Mouse (Mus musculus) forebrain, embryonic 13.5 days (tissue): ENCODE results near the gene Vps11. TPM values are rescaled to one million over a fixed set of nuclear protein-coding genes. Genes with fewer than 3 reads are reported as not detected.
"Not testable (repeated sequence)": the region's sequence is repeated elsewhere in the genome, so short reads cannot be mapped to it uniquely, and the experiment has no call there.

ENCODE experiments used
- ATAC-seq: fragments of 200-750 bp; cut with Nextera tagmentation; 2 replicates; pipeline ENCODE4 v1.8.0; 2017
- H3K27ac ChIP-seq: fragments of 300-500 bp; sonication (generic); 2 replicates; pipeline ENCODE4 v1.5.1; 2015; ENCODE audit warnings: inconsistent platforms, mild to moderate bottlenecking, moderate library complexity
- H3K27me3 ChIP-seq: fragments of 300-500 bp; sonication (generic); 2 replicates; pipeline ENCODE4 v1.6.1; 2015; ENCODE audit warnings: mild to moderate bottlenecking, inconsistent platforms
- H3K36me3 ChIP-seq: fragments of 300-500 bp; sonication (generic); 2 replicates; pipeline ENCODE4 v1.6.1; 2015; ENCODE audit warnings: mild to moderate bottlenecking, inconsistent platforms; ENCODE audit not compliant: poor library complexity, severe bottlenecking
- H3K4me1 ChIP-seq: fragments of 300-500 bp; sonication (generic); 2 replicates; pipeline ENCODE4 v1.6.1; 2015; ENCODE audit warnings: inconsistent platforms
- H3K4me2 ChIP-seq: fragments of 300-500 bp; sonication (generic); 2 replicates; pipeline ENCODE4 v1.6.1; 2015; ENCODE audit warnings: inconsistent platforms, mild to moderate bottlenecking, moderate library complexity
- H3K4me3 ChIP-seq: fragments of 300-500 bp; sonication (generic); 2 replicates; pipeline ENCODE4 v1.5.1; 2015; ENCODE audit warnings: mild to moderate bottlenecking, inconsistent platforms
- H3K9ac ChIP-seq: fragments of 300-500 bp; sonication (generic); 2 replicates; pipeline ENCODE4 v1.6.1; 2015; ENCODE audit warnings: mild to moderate bottlenecking, inconsistent platforms
- H3K9me3 ChIP-seq: fragments of 300-500 bp; sonication (generic); replicated peaks from 2 replicates; pipeline ENCODE4 v1.6.1; 2016; ENCODE audit warnings: inconsistent platforms
- WGBS: fragments of 180-500 bp; shearing (Covaris S2); methylation state at CpG from one replicate; pipeline ENCODE4 v1.1.7; 2015; 5-methylcytosine and 5-hydroxymethylcytosine counted together
- polyA plus RNA-seq: library from polyadenylated mRNA; unstranded; fragments of >200 nt; fragmentation: Nextera tagmentation; extraction: Ambion mirVana; gene quantifications from 2 replicates; pipeline ENCODE4 v1.2.1, GENCODE M21; 2015

Vps11 gene
- polyA plus RNA-seq, 1 experiment from 2014 or later = 34.9 TPM

GRCm38 (mm10) chr9:44396684-44397411 is 35.4 kb upstream of the Vps11 start, which contains the start of gene Slc37a4:
TSS of gene Slc37a4 (plus strand) at chr9:44396852.
- Histone ChIP-seq H3K9ac (peak within 1 kb of the TSS; percentile 85), H3K9me3 (no peaks in the 10 kb centered on the region), H3K36me3 (peaks cover 30% of the 10 kb centered on the region), H3K27me3 (no peaks in the 10 kb centered on the region), H3K4me3 (peak within 1 kb of the TSS; percentile 70), H3K27ac (peak within 1 kb of the TSS; percentile 74), H3K4me1 (peaks cover 18% of the 10 kb centered on the region), H3K4me2 (peak within 1 kb of the TSS; percentile 99)
- under 1% methylated on average over 42 of the region's 43 CpGs for WGBS
- ATAC-seq = peak; percentile 97

- Histone ChIP-seq H3K4me3 (no peak overlapping the region), H3K27ac (no peak overlapping the region), H3K4me1 (no peaks in the 10 kb centered on the region), H3K4me2 (no peak overlapping the region), H3K36me3 (peaks cover 53% of the 10 kb centered on the region), H3K9me3 (no peaks in the 10 kb centered on the region), H3K9ac (no peak overlapping the region), H3K27me3 (no peaks in the 10 kb centered on the region)
- ATAC-seq = 0 out of 2 replicates have a peak, but pooled peaks have one; percentile 51
- 43% methylated on average over 4 of the region's 4 CpGs for WGBS
Observed at GRCm38 (mm10) chr9:44391466-44391865, 30.0 kb upstream of the Vps11 start.

- no peak overlapping the region for H3K4me2 ChIP-seq
- ATAC-seq = no peak
- H3K9ac ChIP-seq = no peak overlapping the region
- no peaks in the 10 kb centered on the region for H3K9me3 ChIP-seq
- no peak overlapping the region for H3K4me3 ChIP-seq
- H3K36me3 ChIP-seq = peaks cover 75% of the 10 kb centered on the region
- 59% methylated on average over 8 of the region's 8 CpGs for WGBS
- H3K27me3 ChIP-seq = no peaks in the 10 kb centered on the region
- H3K4me1 ChIP-seq = no peaks in the 10 kb centered on the region
- no peak overlapping the region for H3K27ac ChIP-seq
Observed at GRCm38 (mm10) chr9:44389273-44389672, 27.8 kb upstream of the Vps11 start.

GRCm38 (mm10) chr9:44387221-44387620 is 25.8 kb upstream of the Vps11 start:
- Histone ChIP-seq H3K4me1 (no peaks in the 10 kb centered on the region), H3K27ac (no peak overlapping the region), H3K4me3 (no peak overlapping the region), H3K9ac (no peak overlapping the region), H3K36me3 (peaks cover 96% of the 10 kb centered on the region), H3K9me3 (no peaks in the 10 kb centered on the region), H3K27me3 (no peaks in the 10 kb centered on the region), H3K4me2 (no peak overlapping the region)
- 94% methylated on average over 3 of the region's 3 CpGs for WGBS
- ATAC-seq = no peak

GRCm38 (mm10) chr9:44384596-44384995 is 23.1 kb upstream of the Vps11 start:
- no peaks in the 10 kb centered on the region for H3K9me3 ChIP-seq
- H3K4me2 ChIP-seq = no peak overlapping the region
- H3K27me3 ChIP-seq = no peaks in the 10 kb centered on the region
- H3K9ac ChIP-seq = no peak overlapping the region
- peaks cover 11% of the 10 kb centered on the region for H3K4me1 ChIP-seq
- no peak for ATAC-seq
- no peak overlapping the region for H3K4me3 ChIP-seq
- peaks cover 91% of the 10 kb centered on the region for H3K36me3 ChIP-seq
- 94% methylated on average over 13 of the region's 13 CpGs for WGBS
- H3K27ac ChIP-seq = no peak overlapping the region

GRCm38 (mm10) chr9:44379862-44380261 is 18.4 kb upstream of the Vps11 start:
- H3K4me3 ChIP-seq = peak overlapping the region; percentile 90
- H3K27me3 ChIP-seq = no peaks in the 10 kb centered on the region
- 13% methylated on average over 15 of the region's 15 CpGs for WGBS
- H3K36me3 ChIP-seq = peaks cover 43% of the 10 kb centered on the region
- no peak; the same call in 1 of the 2 replicates for ATAC-seq
- peak overlapping the region; percentile 98 for H3K9ac ChIP-seq
- H3K9me3 ChIP-seq = no peaks in the 10 kb centered on the region
- H3K27ac ChIP-seq = peak overlapping the region; percentile 81
- H3K4me2 ChIP-seq = peak overlapping the region; percentile 93
- H3K4me1 ChIP-seq = peaks cover 21% of the 10 kb centered on the region

GRCm38 (mm10) chr9:44379054-44379834 is 17.8 kb upstream of the Vps11 start, which contains the start of gene Hyou1:
TSS of gene Hyou1 (plus strand) at chr9:44379490.
- Histone ChIP-seq H3K27me3 (no peaks in the 10 kb centered on the region), H3K36me3 (peaks cover 37% of the 10 kb centered on the region), H3K4me2 (peak within 1 kb of the TSS; percentile 93), H3K4me3 (peak within 1 kb of the TSS; percentile 90), H3K9ac (peak within 1 kb of the TSS; percentile 98), H3K27ac (peak within 1 kb of the TSS; percentile 81), H3K9me3 (no peaks in the 10 kb centered on the region), H3K4me1 (peaks cover 21% of the 10 kb centered on the region)
- ATAC-seq = peak; percentile 99
- under 1% methylated on average over 81 of the region's 83 CpGs for WGBS

GRCm38 (mm10) chr9:44378153-44378730 is 16.8 kb upstream of the Vps11 start:
- H3K4me1 ChIP-seq = peaks cover 21% of the 10 kb centered on the region
- no peaks in the 10 kb centered on the region for H3K27me3 ChIP-seq
- 91% methylated on average over 5 of the region's 5 CpGs for WGBS
- no peaks in the 10 kb centered on the region for H3K9me3 ChIP-seq
- H3K27ac ChIP-seq = peak overlapping the region; percentile 77
- H3K4me3 ChIP-seq = peak overlapping the region; percentile 90
- ATAC-seq = no peak
- H3K4me2 ChIP-seq = peak overlapping the region; percentile 93
- H3K9ac ChIP-seq = peak overlapping the region; percentile 81
- peaks cover 27% of the 10 kb centered on the region for H3K36me3 ChIP-seq

GRCm38 (mm10) chr9:44377335-44377734 is 15.9 kb upstream of the Vps11 start:
- H3K9ac ChIP-seq, H3K9me3 ChIP-seq, H3K27me3 ChIP-seq, H3K4me2 ChIP-seq, H3K4me3 ChIP-seq, ATAC-seq, H3K27ac ChIP-seq: not testable (repeated sequence)
- 80% methylated on average over 2 of the region's 2 CpGs for WGBS
- H3K4me1 ChIP-seq = peaks cover 21% of the 10 kb centered on the region
- peaks cover 18% of the 10 kb centered on the region for H3K36me3 ChIP-seq

- peaks cover 21% of the 10 kb centered on the region for H3K4me1 ChIP-seq
- 89% methylated on average over 6 of the region's 6 CpGs for WGBS
- H3K27me3 ChIP-seq = no peaks in the 10 kb centered on the region
- peaks cover 6% of the 10 kb centered on the region for H3K36me3 ChIP-seq
- no peak for ATAC-seq
- no peak overlapping the region for H3K9ac ChIP-seq
- no peak overlapping the region for H3K4me3 ChIP-seq
- no peaks in the 10 kb centered on the region for H3K9me3 ChIP-seq
- no peak overlapping the region for H3K4me2 ChIP-seq
- no peak overlapping the region for H3K27ac ChIP-seq
Observed at GRCm38 (mm10) chr9:44376141-44376540, 14.7 kb upstream of the Vps11 start.

GRCm38 (mm10) chr9:44373386-44373785 is 11.9 kb upstream of the Vps11 start:
- H3K4me1 ChIP-seq = peaks cover 8% of the 10 kb centered on the region; the same call in 1 of the 2 replicates
- no peaks in the 10 kb centered on the region for H3K27me3 ChIP-seq
- H3K27ac ChIP-seq = no peak overlapping the region
- H3K9ac ChIP-seq = no peak overlapping the region
- H3K36me3 ChIP-seq = no peaks in the 10 kb centered on the region
- H3K4me3 ChIP-seq = no peak overlapping the region
- H3K4me2 ChIP-seq = no peak overlapping the region
- H3K9me3 ChIP-seq = no peaks in the 10 kb centered on the region
- no peak for ATAC-seq

- WGBS = 57% methylated on average over 3 of the region's 3 CpGs
- Histone ChIP-seq H3K4me3 (no peak overlapping the region), H3K27ac (no peak overlapping the region), H3K36me3 (peaks cover 3% of the 10 kb centered on the region), H3K9ac (no peak overlapping the region), H3K4me1 (peaks cover 11% of the 10 kb centered on the region), H3K4me2 (no peak overlapping the region), H3K27me3 (no peaks in the 10 kb centered on the region), H3K9me3 (no peaks in the 10 kb centered on the region)
- ATAC-seq = no peak
Observed at GRCm38 (mm10) chr9:44364480-44364879, 3.0 kb upstream of the Vps11 start.
